Mouse (Mus musculus): ENCODE measurements at regions not wholly inside any gene's neighbourhood (a gene's known extent, or its start where the extent isn't known, plus 50 kb on each side); places are given as distances from the start of the nearest gene placed in this dataset.

GRCm38 (mm10) chr9:14174324-14175040, 100.4 kb upstream of the Sesn3 start:
- DNase-seq (ENCODE audit: low spot score): no peak

GRCm38 (mm10) chr9:14175041-14175881, 99.6 kb upstream of the Sesn3 start:
- DNase-seq (ENCODE audit: low spot score): no peak

GRCm38 (mm10) chr9:14179777-14180176, 95.1 kb upstream of the Sesn3 start:
- DNase-seq (ENCODE audit: low spot score): no peak

GRCm38 (mm10) chr9:14184261-14184660, 90.6 kb upstream of the Sesn3 start:
- DNase-seq (ENCODE audit: low spot score): no peak

GRCm38 (mm10) chr9:14185681-14186080, 89.2 kb upstream of the Sesn3 start:
- no peak for DNase-seq (ENCODE audit: low spot score)

GRCm38 (mm10) chr9:14187753-14188152, 87.1 kb upstream of the Sesn3 start:
- DNase-seq (ENCODE audit: low spot score): no peak

GRCm38 (mm10) chr9:14188504-14188903, 86.4 kb upstream of the Sesn3 start:
- no peak for DNase-seq (ENCODE audit: low spot score)

- DNase-seq (ENCODE audit: low spot score): no peak
These were observed 84.2 kb upstream of the Sesn3 start for GRCm38 (mm10) chr9:14190660-14191059.

GRCm38 (mm10) chr9:14194748-14195147, 80.1 kb upstream of the Sesn3 start:
- no peak for DNase-seq (ENCODE audit: low spot score)

- DNase-seq (ENCODE audit: low spot score): no peak
These were observed 75.8 kb upstream of the Sesn3 start for GRCm38 (mm10) chr9:14199116-14199515.

- no peak for DNase-seq (ENCODE audit: low spot score)
These were observed 74.7 kb upstream of the Sesn3 start for GRCm38 (mm10) chr9:14199983-14200700.

GRCm38 (mm10) chr9:14200852-14201251, 74.0 kb upstream of the Sesn3 start:
- no peak for DNase-seq (ENCODE audit: low spot score)

GRCm38 (mm10) chr9:14202551-14203306, 72.1 kb upstream of the Sesn3 start:
- peak; percentile 31 for DNase-seq (ENCODE audit: low spot score)

GRCm38 (mm10) chr9:14203307-14203695, 71.6 kb upstream of the Sesn3 start:
- DNase-seq (ENCODE audit: low spot score): no peak

GRCm38 (mm10) chr9:14203768-14204416, 71.0 kb upstream of the Sesn3 start:
- no peak for DNase-seq (ENCODE audit: low spot score)

- DNase-seq (ENCODE audit: low spot score): no peak
These were observed 70.0 kb upstream of the Sesn3 start for GRCm38 (mm10) chr9:14204817-14205216.

GRCm38 (mm10) chr9:14206838-14207560, 67.9 kb upstream of the Sesn3 start:
- DNase-seq (ENCODE audit: low spot score): no peak

- no peak for DNase-seq (ENCODE audit: low spot score)
These were observed 67.3 kb upstream of the Sesn3 start for GRCm38 (mm10) chr9:14207561-14207936.

- DNase-seq (ENCODE audit: low spot score): no peak
These were observed 61.6 kb upstream of the Sesn3 start for GRCm38 (mm10) chr9:14213283-14213682.

GRCm38 (mm10) chr9:14215171-14215782, 59.6 kb upstream of the Sesn3 start:
- DNase-seq (ENCODE audit: low spot score): no peak

Measured in ovary, postnatal 36 days (tissue).